Mouse (Mus musculus) layer of hippocampus, adult 9-11 months (tissue): ENCODE measurements around the gene Prss23.

Experiments used
- DNase-seq: peaks from one replicate; pipeline ENCODE4 v3.0.0; 2022

The Prss23 gene

GRCm38 (mm10) chr7:89499516-89500307 is 27.3 kb downstream of the Prss23 start:
- DNase-seq = peak; percentile 73

GRCm38 (mm10) chr7:89483769-89484568 is 43.0 kb downstream of the Prss23 start:
- DNase-seq = no peak

DNA sequence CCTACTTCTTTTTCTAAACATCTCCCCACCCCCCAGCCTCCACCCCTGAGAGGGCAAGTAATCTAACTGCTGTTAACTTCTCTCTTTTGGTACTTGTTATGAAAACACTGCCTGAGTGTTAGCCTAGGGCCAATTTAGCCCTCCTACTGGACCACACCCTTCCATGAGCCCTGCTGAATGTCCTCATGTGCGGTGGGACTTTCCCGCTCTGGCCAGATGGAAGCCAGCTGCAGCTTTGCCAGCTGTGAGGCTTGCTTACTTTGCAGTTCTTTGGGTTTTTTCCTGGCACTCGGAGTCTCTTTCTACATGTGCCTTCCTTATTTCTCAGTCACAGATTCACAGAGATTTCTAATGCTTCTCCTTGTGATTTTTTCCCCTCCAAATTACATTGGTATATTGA is 45.3 kb downstream of the Prss23 start:
- no peak for DNase-seq

- no peak for DNase-seq
Measured at GRCm38 (mm10) chr7:89478490-89478889, 48.5 kb downstream of the Prss23 start.

GRCm38 (mm10) chr7:89477294-89477999 is 49.5 kb downstream of the Prss23 start:
- peak; percentile 26 for DNase-seq

DNA sequence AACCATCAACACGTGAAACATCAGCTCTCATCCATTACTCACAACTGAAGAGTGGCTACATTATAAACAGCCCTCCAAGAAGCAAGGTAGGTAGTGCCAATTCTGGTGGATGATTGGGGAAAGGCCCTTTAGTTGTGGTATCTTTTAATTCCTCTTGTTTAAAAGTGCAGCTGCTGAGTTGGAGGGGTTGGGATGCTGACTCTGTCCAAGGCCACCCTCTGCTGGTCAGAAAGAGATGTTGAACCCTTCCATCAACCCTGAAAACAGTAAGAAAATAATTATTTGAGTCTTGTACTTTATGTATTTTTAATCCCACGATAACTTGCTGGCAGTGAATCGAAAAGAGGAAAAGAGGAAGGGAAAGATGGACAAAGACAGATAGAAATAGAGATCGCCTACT is 53.5 kb downstream of the Prss23 start:
- DNase-seq = no peak

GRCm38 (mm10) chr7:89463775-89464592 is 63.0 kb downstream of the Prss23 start:
- peak; percentile 32 for DNase-seq

DNA sequence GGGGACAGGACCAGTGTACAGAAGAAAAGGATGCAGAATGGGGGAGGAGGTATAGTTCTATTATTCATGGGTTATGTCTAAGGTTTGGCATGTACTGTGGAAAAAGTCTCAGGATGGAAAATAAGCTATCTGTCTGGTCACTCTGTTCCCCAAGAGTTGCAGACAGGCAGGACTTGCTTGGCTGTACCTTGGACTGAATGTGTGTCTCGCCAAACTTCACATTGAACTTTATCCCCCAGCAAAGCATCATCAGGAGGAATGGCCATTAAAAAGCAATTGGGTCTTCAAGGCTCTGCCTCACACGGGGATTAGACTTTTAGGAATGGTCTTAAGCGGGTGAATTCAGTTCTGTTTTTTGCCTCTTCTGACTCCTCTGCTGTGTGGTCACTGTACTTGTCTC is 63.7 kb downstream of the Prss23 start:
- no peak for DNase-seq

GRCm38 (mm10) chr7:89462646-89463207 is 64.3 kb downstream of the Prss23 start:
- no peak for DNase-seq

- no peak for DNase-seq
Measured at GRCm38 (mm10) chr7:89461351-89461750, 65.6 kb downstream of the Prss23 start.

DNA sequence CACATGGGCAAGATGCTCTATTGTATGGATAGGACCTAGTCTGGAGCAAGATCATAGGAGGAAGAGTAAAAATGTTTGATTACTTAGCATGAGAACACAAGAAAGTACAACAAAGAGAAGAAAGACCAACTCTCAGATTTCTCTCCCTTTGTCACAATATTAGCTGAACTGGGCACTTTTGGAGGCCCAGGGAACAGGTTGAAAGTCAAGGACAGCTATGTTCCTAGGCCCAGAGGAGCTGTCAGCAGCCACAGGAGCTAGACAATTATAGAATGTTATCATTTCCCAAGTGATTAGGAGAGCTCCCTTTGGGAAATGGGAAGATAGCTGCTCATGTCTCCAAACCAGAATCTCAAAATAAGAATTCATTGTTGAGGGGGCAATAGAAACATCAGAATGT is 66.1 kb downstream of the Prss23 start:
- DNase-seq = no peak

- DNase-seq = no peak
Measured at GRCm38 (mm10) chr7:89459691-89460090, 67.3 kb downstream of the Prss23 start.
